Mouse (Mus musculus): ENCODE data around the gene Grm4.

DNA sequence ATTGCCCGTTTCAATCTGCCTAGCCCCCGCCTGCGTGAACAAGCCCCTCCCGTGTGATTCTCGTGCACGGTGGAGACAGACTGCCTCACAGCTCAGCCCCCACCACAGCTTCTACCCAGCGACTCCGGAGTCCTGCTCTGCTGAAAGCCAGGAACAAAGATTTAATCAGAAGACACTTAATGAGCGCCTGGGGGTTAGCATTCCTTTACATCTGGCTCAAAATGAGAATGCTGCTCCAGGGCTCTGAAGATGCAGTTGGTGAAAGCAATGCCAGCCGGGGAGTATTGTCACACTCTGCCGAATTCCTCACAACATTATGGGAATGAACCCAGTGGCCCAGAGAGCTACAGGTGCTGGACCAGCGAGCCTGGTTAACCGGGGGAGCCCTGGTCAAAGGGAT lies 85.4 kb downstream of the Grm4 start:
- TF ChIP-seq FLI1 (IDR thresholded peaks at IDR 0.05; ENCODE audit: low read length) (no peak), GATA1 (IDR thresholded peaks at IDR 0.05; ENCODE audit: borderline replicate concordance, low read length) (no peak)
